Mouse (Mus musculus) megakaryocyte-erythroid progenitor cell, adult 5-6 weeks (primary cell): ENCODE measurements around the gene Creb3l1. TPM values are rescaled to one million over a fixed set of nuclear protein-coding genes. Genes with fewer than 3 reads are reported as not detected.
A peak's percentile ranks its signal among the peaks of the same experiment; 100 is the strongest.

ENCODE experiments used
- ATAC-seq: replicated peaks from 2 replicates; pipeline ENCODE4 v1.8.0; 2016; ENCODE audit warnings: mild to moderate bottlenecking, inconsistent platforms; ENCODE audit not compliant: severe bottlenecking, poor library complexity, low FRiP score, low TSS enrichment
- total RNA-seq, 2 experiments: library from RNA; stranded (forward) in 1 of 2; stranded (reverse) in 1 of 2; fragments of 200-1000, 215-1000 nt in 1 of 2; fragments of >200 nt in 1 of 2; fragmentation: Nextera tagmentation in 1 of 2; gene quantifications; 2 replicates each; pipeline ENCODE4 v1.2.3; 2014 to 2017

Creb3l1 gene
- 0.33 TPM in 1 of 2 replicates, not detected in the other for total RNA-seq (2014; fragmentation: Nextera tagmentation)
- 0.38 TPM in 1 of 2 replicates, not detected in the other for total RNA-seq (2017)

DNA sequence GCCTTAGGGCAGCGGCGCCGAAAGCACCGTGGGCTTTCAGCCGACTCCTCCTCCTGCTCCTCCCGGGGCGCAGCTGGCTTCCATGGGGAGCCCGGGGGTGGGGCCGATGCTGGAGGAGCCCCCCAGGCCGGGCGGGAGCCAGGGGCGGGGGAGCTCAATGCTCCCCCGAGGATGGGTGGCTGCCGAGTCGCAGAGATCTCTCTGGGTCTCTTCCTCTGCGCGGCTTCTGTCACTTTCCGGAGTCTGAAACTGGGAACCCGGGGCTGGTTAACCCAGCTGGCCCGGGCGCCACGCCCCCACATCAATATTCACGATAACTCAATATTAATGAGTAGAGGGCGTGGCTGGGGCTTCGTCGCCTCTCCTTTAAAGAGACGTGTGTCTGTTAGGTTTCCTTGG, at the start of gene Creb3l1:
Gene Creb3l1 (minus strand): TSS at position 229 of the 399 bp plus-strand sequence.
- no peak; the same call in 1 of the 2 replicates for ATAC-seq

DNA sequence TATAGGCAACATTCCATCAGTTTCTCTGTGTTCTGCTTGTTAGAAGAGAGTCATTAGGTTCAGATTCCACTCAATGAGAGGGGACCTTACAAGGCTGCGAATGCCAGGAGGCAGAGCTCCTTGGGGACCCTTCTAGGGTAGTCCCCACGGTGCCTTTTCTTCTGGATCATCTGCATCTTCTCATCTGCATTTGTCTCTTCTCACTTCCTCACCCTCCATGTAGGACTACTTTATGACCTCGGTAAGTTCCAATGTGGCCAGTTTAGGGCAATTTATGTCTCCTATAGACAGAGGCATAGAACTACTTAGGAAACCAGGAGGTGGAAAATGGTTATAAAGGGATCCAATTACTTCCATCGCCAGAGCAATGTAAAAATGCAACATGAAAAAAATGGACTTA, 46.8 kb upstream of the Creb3l1 start:
- no peak for ATAC-seq

DNA sequence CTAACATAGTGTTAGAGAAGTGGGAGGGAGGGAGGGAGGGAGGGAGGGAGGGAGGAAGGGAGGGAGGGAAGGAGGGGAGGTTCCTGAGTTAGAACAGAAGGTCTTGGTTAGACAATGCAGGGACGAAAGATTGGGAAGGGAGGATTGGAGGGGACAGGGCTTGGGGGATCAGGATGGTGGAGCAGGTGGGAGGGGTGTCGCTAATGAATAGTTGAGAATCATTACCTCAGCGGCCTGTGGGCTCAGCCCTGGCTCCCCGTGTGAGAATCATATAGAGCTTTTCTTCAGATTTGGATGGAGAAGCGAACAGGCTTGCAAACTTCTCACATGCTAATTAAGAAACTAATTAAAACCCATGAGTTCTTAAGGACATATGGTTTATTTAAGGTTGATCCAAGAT, 45.3 kb upstream of the Creb3l1 start:
- ATAC-seq = no peak

DNA sequence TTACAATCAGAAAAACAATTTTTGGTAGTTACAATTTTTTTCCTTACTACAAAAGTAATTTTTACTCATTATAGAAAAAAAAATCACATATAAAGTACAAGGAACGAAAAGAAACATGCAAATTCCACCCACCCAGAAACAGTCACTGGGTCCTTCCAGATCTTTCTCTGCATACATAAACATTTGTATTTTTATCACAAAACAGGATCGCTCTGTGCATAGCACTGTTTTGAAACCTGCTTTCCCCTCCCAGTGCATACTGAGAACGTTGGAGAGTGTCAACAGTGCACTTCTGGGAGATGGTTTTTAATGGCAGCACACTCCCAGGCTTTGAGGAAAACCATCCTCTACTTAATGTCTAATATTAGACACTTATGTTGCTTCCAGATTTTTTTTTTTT, 43.3 kb upstream of the Creb3l1 start:
- no peak for ATAC-seq

DNA sequence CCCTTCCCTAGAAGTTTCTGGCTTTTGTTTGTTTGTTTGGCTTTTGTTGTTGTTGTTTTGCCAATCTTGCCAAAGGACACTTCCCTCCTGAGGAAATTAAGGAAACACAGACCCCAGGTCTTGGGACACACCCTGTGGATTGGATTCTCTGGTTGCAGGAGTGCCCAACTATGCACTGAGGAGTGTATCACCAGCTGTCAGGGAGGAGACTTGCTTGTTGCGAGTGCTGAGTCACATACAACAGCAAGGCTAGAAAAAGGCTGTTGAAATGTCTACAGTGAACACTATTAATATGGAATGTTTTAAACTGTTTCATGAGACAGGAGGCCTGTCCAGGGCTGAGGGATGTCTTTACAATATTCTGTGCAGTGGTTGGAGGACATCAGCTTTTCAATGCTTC, 42.6 kb upstream of the Creb3l1 start:
- ATAC-seq = no peak

DNA sequence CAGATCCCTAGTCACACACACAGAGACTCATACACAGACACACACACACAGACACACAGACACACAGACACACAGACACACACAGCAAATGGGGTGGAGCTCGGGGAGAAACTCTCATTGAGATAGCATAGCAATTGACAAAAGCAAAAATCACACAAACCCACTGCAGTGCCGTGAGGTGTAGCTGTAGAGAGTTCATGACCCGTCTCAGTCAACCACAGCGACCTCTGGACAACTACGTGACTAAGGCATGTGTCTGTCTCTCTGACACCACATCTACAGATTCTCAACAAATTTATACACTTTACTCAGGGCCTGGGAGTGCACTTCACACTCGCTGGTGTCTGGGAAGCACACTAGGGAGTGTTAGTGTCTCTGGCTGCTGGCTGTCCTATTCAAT, 41.6 kb upstream of the Creb3l1 start:
- no peak for ATAC-seq

DNA sequence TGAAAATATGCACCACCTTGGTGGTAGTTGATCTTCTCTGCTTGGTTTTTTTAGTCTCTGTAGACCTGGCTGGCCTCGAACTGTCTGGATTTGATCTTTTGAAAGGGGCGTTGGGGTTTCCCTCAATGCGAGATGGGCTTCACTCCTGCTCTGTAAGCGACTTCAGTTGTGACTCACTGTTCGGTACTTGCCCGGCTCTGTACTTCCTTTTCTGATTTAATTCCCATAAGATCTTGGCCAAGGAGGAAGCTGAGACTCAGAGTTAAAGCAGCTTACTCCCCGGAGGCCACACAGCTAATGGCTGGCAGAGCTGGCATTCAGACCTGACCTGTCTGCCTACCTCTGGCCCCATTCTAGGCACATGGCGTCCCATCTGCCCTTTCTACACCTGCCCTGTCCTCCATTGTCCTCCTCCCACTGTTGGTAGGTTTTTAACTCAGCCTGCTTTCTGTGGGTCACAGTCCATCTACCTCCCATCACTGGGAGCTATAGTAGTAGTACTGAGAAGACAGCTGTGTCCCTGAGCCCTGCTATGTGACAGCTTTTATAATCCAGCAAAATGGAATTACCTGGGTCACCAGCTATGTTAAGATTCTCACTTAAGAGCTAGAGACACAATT, 41.1 kb upstream of the Creb3l1 start:
- ATAC-seq = no peak

DNA sequence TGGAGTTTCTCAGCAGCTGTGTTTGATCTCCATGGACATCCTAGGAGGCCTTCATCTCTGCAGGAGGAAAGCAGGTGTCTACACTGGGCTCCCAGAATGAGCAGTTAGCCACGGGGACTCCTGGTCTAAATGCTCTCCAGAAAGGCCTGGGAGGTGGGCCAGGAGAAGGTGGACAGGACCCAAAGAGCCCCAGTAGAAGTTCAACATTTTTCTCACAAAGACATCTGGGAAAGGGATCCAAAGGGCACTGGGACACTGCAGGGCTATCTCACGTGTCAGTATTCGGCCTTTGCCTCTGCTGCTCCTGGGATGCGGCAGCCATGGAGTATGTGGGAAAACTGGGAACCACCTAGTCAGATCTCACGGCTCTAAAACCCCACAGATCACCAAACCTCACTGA, 38.8 kb upstream of the Creb3l1 start:
- ATAC-seq = no peak

DNA sequence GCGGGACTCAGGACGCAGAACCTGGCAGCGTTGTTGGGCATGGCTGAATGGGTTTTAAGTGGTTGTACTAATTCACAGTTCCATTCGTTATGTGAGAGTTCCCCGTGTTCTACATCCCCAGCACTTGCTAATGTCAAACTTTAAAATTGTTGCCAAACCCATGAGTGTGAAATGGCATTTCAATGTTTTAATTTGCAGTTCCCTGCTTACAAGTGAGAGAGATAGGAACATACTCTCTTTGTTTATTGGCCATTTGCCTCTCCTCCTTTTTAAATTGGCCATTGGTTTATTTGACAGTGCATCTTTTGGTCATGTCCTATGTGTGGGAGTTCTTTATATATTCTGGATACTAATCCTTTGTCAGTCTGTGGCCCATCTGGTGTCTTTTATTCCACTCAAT, 37.0 kb upstream of the Creb3l1 start:
- no peak for ATAC-seq

DNA sequence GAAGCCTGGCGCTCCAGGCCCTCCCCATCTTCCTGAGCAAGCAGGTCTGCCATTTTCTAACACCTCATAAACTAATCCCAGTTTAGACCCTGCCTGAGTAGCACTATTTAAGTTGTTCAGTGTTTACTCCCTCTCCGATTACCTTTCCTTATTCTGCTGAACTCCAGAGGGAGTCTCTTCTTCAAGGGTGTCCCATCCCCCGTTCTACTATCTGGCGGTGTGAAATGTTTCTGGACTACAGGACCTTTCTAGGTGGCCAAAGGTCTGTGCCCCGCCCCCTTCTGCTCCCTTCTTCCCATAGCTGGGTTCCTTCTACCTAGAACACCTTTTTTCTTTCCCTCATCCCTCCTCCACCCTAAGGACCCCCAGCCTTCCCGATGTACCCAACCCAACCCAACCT, 36.0 kb upstream of the Creb3l1 start:
- no peak for ATAC-seq

DNA sequence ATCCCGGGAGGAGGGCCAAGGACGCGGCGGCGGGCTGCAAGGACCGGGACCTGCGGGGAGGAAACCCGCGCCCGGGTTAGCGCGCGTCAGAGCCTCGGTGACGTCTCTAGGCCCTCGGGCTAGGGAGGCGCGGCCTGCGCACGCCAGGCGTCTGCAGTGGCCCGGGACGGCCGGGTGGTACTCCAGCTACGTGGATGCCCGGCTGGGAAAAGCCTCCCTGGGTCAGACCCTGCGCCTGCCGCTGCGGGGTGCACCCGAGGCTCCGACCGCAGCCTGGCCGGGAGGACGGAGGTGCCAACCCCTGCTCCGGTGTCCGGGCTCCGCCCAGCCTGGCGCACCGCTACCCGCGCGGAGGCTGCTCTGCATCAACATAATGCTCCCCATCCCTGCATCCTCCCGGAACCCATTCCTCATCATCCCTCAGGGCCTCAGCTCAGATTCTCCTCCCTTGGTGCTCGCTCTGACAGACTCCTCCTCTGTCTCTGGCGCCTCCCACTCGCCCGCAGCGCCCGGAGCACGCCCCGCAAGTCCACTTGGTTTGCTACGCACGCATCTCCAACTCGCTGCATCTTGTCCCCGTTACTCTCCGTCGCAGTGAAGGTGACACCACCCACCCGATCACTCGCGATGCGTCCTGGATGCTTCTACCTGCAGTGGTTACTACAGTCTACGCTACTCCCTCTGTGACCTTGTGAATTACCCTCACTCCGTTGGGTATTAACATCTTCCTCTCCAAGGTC, 35.3 kb upstream of the Creb3l1 start:
- ATAC-seq = peak; percentile 17; the same call in 1 of the 2 replicates

DNA sequence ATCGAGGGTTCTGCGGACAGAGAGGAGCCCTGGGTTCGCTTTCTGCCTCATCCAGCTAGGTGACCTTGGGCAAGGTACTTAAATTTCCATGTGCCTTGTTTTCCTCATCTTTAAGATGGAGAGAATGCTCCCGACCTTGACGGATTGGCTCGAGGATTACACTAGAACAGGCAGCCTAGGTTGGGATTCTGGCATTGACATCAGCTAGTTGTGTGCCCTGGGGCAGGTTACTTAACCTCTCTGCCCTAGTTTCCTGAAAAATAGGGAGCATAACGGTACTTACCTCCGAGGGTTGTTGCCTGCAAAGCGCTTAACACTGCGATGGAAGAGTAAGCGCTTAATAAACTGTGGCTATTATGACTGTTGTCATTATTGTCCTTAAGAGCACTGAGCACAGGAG, 34.6 kb upstream of the Creb3l1 start:
- ATAC-seq = no peak

DNA sequence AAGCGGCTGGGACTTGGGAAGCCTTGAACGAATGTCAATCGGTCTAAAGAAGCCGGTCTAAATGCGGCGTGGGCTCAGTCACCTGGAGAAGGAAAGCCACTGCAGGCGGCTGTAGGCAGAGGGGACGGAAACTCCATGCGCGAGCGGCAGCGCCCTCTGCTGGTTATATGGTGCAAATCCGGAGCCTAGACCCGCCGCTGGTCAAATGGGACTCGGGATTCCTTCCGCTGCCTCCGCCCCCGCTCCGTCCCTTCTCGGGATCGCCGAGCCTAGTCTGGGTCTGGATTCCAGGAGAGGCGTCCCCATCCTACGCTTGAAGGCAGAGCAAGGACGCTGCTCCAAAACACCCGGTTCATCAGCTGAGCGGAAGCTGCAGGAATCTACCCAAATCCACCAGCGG, 34.2 kb upstream of the Creb3l1 start:
- ATAC-seq = peak; percentile 68

DNA sequence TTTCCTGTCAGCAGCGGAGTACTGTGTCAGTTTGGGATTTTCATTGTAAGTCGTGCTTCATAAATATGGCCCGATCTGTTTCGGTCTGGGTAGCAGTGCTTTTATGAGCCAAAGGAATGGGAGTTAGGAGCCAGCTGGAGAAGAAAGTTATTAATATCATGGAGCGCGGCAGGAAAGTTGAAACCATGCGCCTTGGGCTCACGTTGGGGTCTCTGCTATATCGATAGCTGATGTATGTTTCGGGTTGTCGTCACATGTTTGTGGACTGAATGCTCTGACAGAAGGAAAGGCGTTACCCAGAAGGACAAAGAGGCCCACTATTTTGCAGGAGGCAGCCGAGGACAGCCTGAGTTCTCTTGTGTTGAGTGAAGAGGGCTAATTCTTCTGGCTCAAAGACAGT, 32.5 kb upstream of the Creb3l1 start:
- ATAC-seq = no peak

DNA sequence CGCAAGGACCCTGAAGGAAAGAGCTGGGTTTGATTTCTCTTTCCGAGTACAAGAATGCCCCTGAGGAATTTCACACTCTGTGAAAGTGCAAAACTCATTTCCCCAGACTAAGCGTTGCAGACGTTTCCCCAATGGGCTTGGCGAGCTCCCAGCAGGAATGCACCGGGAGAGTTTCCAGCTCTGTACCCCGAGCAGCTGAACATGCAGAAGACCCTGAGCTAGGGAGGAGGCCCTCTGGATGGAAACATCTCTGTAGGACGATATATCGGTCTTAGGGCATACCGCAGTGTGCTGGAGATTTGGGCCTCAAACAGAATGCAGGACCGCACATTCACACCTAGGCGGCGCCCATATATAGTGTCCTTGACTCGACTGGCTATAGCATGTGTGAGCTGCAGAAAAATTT, 31.5 kb upstream of the Creb3l1 start:
- peak; percentile 65 for ATAC-seq

DNA sequence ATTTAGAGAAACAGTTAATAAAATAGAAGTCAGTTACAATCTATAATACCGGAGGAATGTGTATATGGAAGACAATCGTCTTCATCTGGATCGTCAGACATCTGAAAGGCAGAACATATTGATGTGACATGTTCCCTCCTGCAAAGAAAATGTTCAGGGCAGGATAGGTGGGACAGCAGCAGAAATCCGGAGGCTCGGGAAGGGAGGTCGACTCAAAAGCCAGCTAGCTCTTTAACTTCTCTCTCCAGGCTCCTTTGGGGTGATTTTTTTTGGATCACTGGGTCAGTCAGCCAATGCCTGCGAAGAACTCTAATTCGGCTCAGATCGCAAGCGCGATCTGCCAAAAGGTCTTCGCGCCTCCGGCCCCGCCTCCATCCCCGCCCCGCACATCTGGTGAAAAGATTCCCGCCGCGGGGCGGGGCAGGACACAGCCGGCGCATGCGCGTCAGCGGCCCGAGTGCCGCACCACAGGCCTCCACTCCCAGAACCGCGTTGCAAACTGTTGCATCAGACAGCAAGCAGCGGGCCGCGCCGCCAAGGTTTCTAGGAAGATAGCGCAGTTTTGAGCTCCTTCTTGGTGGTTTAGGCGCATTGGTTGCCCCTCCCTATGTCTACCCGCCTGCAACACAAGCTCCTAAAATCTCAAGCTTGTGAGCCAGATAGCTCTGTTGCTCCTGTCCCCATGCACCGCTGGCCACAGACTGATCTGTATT, 31.0 kb upstream of the Creb3l1 start:
- ATAC-seq = peak; percentile 68

DNA sequence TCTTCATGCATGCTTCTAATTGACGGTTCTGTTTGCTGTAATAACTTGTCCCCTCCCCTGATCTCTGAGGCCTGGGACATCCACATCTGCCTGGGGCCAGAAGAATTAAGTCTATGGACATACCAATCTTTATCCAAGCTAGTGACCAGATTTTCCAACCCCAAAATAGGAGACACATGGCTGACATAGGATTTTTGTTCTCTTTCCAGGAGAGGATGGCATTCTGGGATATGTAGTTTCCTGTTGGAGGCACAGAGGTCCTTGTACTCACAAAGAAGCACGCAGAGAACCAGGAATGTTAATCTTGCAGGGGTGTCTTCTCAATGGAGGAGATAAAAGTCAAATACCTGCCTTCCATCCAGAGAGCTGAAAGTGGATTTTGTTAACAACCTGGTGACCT, 28.5 kb upstream of the Creb3l1 start:
- no peak for ATAC-seq

DNA sequence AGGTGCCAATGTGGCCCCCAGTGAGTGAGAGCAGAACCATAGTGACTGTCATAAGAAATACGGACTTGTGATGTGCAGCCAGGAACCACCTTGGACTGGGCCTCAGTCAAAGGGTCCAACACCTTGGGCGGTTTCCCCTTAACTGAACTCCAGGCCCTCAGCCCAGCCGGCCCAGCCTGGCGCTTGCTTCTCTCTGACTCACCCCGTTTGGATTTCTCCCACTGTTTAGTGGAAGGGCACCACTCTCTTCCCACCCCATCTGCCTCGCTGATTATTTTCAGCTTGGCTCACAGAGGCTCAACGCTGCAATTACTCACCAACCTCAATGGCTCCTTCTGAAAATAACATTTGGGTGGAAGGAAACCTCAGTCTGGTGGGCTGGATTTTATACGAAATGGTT, 27.9 kb upstream of the Creb3l1 start:
- ATAC-seq = no peak

DNA sequence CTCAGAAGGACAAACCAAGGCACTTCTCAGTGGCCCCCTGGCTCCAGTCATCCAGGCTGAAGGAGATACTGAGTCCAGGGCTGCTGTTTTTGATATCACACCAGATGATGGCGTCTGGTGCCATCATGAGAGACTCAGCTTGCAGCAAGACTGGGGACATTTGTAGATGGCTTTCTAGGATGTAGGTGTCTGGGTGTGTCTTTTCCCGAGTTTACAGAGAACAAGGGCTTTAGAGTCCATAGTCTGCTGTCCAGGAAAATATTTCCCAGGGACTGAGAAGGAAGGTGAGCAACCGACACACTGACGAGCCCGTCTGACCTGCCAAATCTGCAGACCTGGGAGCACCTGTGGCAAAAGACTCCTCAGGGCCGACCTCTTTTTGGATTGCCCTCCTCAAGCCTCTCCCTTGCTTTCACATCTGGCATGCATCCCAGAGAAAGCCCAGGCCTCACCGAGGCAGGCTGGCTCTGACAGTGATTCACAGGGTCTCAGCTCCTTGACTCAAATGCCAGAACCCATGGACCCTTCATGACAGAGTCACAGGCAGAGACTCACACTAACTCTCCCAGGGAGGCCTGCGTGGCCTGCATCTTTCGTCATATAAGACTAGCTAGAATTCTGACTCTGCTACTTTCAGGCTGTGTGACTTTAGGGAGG, 23.9 kb upstream of the Creb3l1 start:
- no peak for ATAC-seq

DNA sequence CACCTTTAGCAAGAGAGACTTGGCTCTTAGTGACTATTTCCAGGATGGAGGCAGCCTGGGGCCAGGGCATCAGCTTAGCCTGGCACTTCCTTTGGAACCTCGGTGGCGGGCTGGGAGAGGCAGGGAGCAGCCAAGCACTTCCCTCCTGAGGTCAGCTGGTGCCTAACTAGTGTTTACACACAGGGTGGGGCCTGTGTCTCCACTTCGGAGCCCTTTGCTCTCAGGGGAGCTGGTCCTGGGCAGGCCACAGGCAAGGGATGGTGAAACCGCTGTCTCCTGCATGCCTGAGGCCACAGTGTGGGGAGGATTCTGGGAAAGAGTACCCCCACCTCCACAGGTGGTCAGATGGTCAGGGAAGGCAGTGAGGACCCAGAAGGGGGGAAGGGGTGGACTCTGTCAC, 23.3 kb upstream of the Creb3l1 start:
- ATAC-seq = no peak
